Mouse (Mus musculus) G1E (cell line): ENCODE data around the gene Pbld2. TPM values are rescaled to one million over a fixed set of nuclear protein-coding genes. Genes with fewer than 3 reads are reported as not detected.

Experiments used
- ATAC-seq: 2 replicates; pipeline ENCODE4 v1.8.0; 2016; ENCODE audit warnings: mild to moderate bottlenecking; ENCODE audit not compliant: insufficient number of reproducible peaks, poor library complexity, low FRiP score, severe bottlenecking; ENCODE audit errors: extremely low read depth
- DNase-seq: peaks from one replicate; pipeline ENCODE4 v3.0.0; 2012; ENCODE audit warnings: low spot score
- H3K27me3 ChIP-seq: 2 replicates; pipeline ENCODE4 v1.6.1; 2012; ENCODE audit warnings: mild to moderate bottlenecking, low read length, inconsistent platforms; ENCODE audit not compliant: insufficient read depth
- H3K36me3 ChIP-seq: replicated peaks from 2 replicates; pipeline ENCODE3; 2012; ENCODE audit warnings: mild to moderate bottlenecking, inconsistent platforms
- H3K4me1 ChIP-seq: 2 replicates; pipeline ENCODE4 v1.6.1; 2012; ENCODE audit warnings: low read depth, low read length, inconsistent platforms, mixed read lengths; ENCODE audit not compliant: insufficient read depth
- H3K4me3 ChIP-seq: 2 replicates; pipeline ENCODE4 v1.5.1; 2012; ENCODE audit warnings: low read depth, mild to moderate bottlenecking, inconsistent platforms, low read length, moderate library complexity, mixed read lengths
- H3K9me3 ChIP-seq: replicated peaks from 2 replicates; pipeline ENCODE4 v1.6.1; 2012; ENCODE audit warnings: inconsistent platforms
- CTCF ChIP-seq: IDR thresholded peaks from 2 replicates; pipeline ENCODE4 v1.5.1; 2012; ENCODE audit warnings: low read depth, low read length, inconsistent platforms, mixed read lengths
- GATA1 ChIP-seq: IDR thresholded peaks from 2 replicates; pipeline ENCODE4 v1.6.1; 2012; ENCODE audit warnings: borderline replicate concordance, low read length, inconsistent platforms, mixed read lengths
- GATA2 ChIP-seq: IDR thresholded peaks from 2 replicates; pipeline ENCODE4 v1.6.1; 2012; ENCODE audit warnings: low read depth, low read length, inconsistent platforms, borderline replicate concordance
- POLR2AphosphoS5 ChIP-seq: IDR thresholded peaks from 2 replicates; pipeline ENCODE4 v1.6.1; 2012; ENCODE audit warnings: low read depth, low read length, inconsistent platforms; ENCODE audit not compliant: insufficient replicate concordance
- TAL1 ChIP-seq: conservative IDR thresholded peaks from 2 replicates; pipeline ENCODE4 v1.6.1; 2012; ENCODE audit warnings: low read depth, low read length, inconsistent platforms, mixed read lengths
- polyA plus RNA-seq: library from polyadenylated mRNA; stranded (reverse); fragments of >175 nt; gene quantifications from 2 replicates; pipeline ENCODE4 v1.2.3, GENCODE M21; 2012
- total RNA-seq, 2 experiments: library from RNA; stranded (forward) in 1 of 2; stranded (reverse) in 1 of 2; fragments of 200-1000 nt in 1 of 2; fragments of >200 nt in 1 of 2; fragmentation: Nextera tagmentation in 1 of 2; gene quantifications; 2 replicates each; pipeline ENCODE4 v1.2.3; 2014 to 2017

The Pbld2 gene
- total and polyA plus RNA-seq, 3 experiments, result not detected

DNA sequence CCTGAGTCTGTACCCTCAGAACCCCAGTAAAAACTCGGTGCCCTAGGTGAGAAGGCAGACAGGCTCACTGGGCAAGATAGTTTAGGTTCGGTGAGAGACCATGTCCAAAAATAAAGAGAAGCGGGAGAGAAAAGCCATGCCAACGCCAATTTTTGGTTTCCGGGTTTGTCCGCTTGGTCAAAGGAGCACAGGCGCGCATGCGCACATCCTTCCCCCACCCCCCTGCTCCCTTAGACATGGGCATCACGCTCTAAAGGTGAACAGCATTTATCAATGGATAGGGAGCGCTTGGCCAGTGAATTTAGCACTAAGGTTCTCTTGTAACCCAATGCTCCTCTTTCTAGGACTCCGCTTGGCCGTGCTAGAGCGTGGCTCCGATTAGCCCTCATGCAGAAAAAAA is 33.5 kb upstream of the Pbld2 start:
- Histone ChIP-seq H3K27me3 (no peaks in the 10 kb centered on the region), H3K4me1 (no peaks in the 10 kb centered on the region), H3K36me3 (peaks cover 45% of the 10 kb centered on the region), H3K9me3 (no peaks in the 10 kb centered on the region), H3K4me3 (no peak overlapping the region)
- TF ChIP-seq GATA2, result no peak
- no peak for TF ChIP-seq TAL1
- no peak for TF ChIP-seq GATA1
- no peak for TF ChIP-seq POLR2AphosphoS5
- no peak for TF ChIP-seq CTCF
- no peak for DNase-seq
- ATAC-seq, result no peak

GRCm38 (mm10) chr10:62993991-62994390 is 30.1 kb upstream of the Pbld2 start:
- peaks cover 63% of the 10 kb centered on the region for H3K36me3 ChIP-seq
- no peaks in the 10 kb centered on the region for H3K9me3 ChIP-seq
- TF ChIP-seq POLR2AphosphoS5, result no peak
- TF ChIP-seq GATA2, result no peak
- TF ChIP-seq TAL1, result no peak
- TF ChIP-seq CTCF, result no peak
- TF ChIP-seq GATA1, result no peak
- no peak for ATAC-seq
- DNase-seq, result no peak
- no peaks in the 10 kb centered on the region for H3K4me1 ChIP-seq
- H3K4me3 ChIP-seq, result no peak overlapping the region
- H3K27me3 ChIP-seq, result no peaks in the 10 kb centered on the region

GRCm38 (mm10) chr10:63000584-63000983 is 23.5 kb upstream of the Pbld2 start:
- Histone ChIP-seq H3K4me3 (no peak overlapping the region), H3K9me3 (no peaks in the 10 kb centered on the region), H3K27me3 (no peaks in the 10 kb centered on the region), H3K36me3 (peaks cover 77% of the 10 kb centered on the region), H3K4me1 (no peaks in the 10 kb centered on the region)
- ATAC-seq (no peak), DNase-seq (no peak)
- TF ChIP-seq GATA2 (no peak), CTCF (no peak)

DNA sequence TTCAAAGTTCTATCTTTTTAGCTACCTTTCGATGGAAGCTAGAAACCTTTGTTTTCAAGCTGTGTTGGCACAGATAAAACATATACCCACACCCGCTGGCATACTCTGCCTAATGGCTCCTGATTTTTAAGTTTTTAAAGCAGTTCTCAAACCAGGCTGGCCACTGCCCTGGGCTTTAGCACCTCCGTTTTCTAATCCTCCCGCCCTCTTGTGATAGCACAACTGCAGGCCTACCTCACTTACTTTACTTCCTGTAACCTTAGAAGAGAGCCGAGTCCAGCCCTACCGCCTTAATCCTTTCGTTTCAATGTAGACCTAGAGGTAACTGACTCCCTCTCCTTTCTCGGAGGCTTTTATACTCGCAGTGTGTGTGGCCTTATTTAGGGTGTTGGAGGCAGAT is 20.9 kb upstream of the Pbld2 start:
- no peaks in the 10 kb centered on the region for H3K27me3 ChIP-seq
- no peaks in the 10 kb centered on the region for H3K4me1 ChIP-seq
- DNase-seq (no peak), ATAC-seq (no peak)
- peaks cover 72% of the 10 kb centered on the region for H3K36me3 ChIP-seq
- TF ChIP-seq POLR2AphosphoS5 (no peak), TAL1 (no peak), CTCF (no peak), GATA1 (no peak), GATA2 (no peak)
- H3K4me3 ChIP-seq, result no peak overlapping the region
- H3K9me3 ChIP-seq, result no peaks in the 10 kb centered on the region

DNA sequence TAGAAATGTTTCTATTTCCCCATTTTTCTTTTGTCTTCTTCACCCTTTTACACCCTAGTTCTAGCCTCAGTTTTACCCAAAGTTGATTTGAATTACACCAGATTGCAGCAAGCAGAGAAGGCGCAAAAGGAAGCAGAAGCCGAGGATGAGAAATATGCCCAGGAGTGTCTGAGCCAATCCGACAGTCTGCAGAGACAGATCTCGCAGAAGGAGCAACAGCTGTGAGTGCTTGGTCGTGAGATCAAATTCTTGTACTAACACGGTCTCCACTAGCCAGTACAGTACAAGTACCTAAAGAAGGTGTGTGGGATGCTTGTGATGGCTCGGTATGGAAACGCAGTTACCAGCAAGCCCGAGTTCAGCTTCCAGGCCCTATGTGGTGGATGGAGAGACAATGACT is 19.6 kb upstream of the Pbld2 start:
- H3K36me3 ChIP-seq, result peaks cover 73% of the 10 kb centered on the region
- ATAC-seq (no peak), DNase-seq (no peak)
- TF ChIP-seq GATA2 (no peak), TAL1 (no peak), POLR2AphosphoS5 (no peak), CTCF (no peak), GATA1 (no peak)
- H3K9me3 ChIP-seq, result no peaks in the 10 kb centered on the region
- H3K4me3 ChIP-seq, result no peak overlapping the region
- H3K4me1 ChIP-seq, result no peaks in the 10 kb centered on the region
- H3K27me3 ChIP-seq, result no peaks in the 10 kb centered on the region

GRCm38 (mm10) chr10:63008193-63008592 is 15.9 kb upstream of the Pbld2 start:
- no peak for DNase-seq
- Histone ChIP-seq H3K9me3 (no peaks in the 10 kb centered on the region), H3K4me1 (no peaks in the 10 kb centered on the region), H3K27me3 (no peaks in the 10 kb centered on the region), H3K4me3 (no peak overlapping the region), H3K36me3 (peaks cover 63% of the 10 kb centered on the region)
- no peak for TF ChIP-seq GATA2
- TF ChIP-seq GATA1, result no peak
- no peak for TF ChIP-seq POLR2AphosphoS5
- TF ChIP-seq CTCF, result no peak
- no peak for TF ChIP-seq TAL1
- no peak for ATAC-seq

- no peak for TF ChIP-seq TAL1
- no peak for TF ChIP-seq POLR2AphosphoS5
- TF ChIP-seq GATA2, result no peak
- TF ChIP-seq CTCF, result no peak
- TF ChIP-seq GATA1, result no peak
- no peaks in the 10 kb centered on the region for H3K9me3 ChIP-seq
- ATAC-seq, result no peak
- DNase-seq, result no peak
- H3K36me3 ChIP-seq, result peaks cover 59% of the 10 kb centered on the region
- H3K27me3 ChIP-seq, result no peaks in the 10 kb centered on the region
- H3K4me1 ChIP-seq, result no peaks in the 10 kb centered on the region
- H3K4me3 ChIP-seq, result no peak overlapping the region
Observed at GRCm38 (mm10) chr10:63010268-63010667, 13.8 kb upstream of the Pbld2 start.
